Mouse (Mus musculus): ENCODE results near the gene Hmgcll1.

DNA sequence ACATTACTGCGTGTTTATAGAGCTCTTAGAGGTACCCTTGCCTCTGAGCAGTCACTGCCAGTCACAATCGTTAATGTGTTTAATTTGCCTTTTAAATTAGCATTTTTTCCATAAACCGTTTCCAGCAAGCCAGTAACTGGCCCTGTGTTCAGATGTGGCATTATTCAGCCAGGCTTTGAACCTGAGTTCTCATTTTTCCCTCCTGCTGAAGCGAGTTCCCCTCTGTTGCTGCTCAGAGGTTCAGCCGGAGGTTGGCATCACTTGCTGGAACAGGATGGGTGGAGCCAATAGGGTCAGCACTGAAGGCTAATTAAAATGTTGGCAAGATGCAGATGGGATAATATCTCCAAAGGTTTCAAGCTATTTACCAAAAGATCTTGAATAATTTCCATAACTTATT lies 28.7 kb downstream of the Hmgcll1 start:
- TF ChIP-seq CTCF (IDR thresholded peaks at IDR 0.05; ENCODE audit: borderline replicate concordance, control insufficient read depth, extremely low read depth, insufficient read depth, low read length, poor library complexity) (no peak), POLR2A (IDR thresholded peaks at IDR 0.05; ENCODE audit: control insufficient read depth, extremely low read depth, insufficient read depth, low read length, poor library complexity) (no peak)

Measured in thymus, adult 2 months (tissue).